Mouse (Mus musculus): ENCODE measurements at regions not wholly inside any gene's neighbourhood (a gene's known extent, or its start where the extent isn't known, plus 50 kb on each side); places are given as distances from the start of the nearest gene placed in this dataset.

DNA sequence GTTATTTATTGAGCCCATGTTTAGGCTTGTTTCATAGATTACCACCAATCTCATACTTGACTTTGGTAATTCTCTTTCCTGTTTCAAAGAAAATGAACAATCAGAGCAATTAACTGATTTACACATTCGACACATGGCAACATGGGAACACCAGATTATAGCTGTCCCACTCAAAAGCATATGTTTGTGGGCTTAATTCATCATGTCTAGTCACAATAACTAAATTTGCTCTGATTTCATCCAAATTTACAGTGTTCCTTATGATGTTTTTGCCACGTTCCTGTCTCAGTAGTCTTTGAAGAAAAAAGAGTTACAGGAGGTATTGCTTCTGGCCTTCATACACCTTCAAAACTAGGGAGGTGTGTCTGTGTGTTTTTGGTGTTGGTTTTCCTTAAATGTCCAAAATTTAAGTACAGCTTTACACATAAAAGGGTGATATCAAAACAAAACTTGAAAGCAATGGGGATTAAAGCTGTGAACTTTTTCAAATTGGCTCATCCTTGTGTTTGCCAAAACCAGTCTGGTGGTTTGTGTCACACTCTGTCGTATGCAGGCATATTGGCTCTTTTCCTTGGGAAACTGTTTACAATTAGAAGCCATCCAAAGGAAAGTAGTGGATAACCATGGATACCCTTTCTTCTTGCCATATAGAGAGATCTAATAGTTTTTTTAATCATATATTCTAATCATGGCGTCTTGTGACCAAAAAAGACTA, 291.3 kb downstream of the Etv1 start:
- no peak for ATAC-seq (replicated peaks; ENCODE audit: low FRiP score, low TSS enrichment, poor library complexity, severe bottlenecking)

DNA sequence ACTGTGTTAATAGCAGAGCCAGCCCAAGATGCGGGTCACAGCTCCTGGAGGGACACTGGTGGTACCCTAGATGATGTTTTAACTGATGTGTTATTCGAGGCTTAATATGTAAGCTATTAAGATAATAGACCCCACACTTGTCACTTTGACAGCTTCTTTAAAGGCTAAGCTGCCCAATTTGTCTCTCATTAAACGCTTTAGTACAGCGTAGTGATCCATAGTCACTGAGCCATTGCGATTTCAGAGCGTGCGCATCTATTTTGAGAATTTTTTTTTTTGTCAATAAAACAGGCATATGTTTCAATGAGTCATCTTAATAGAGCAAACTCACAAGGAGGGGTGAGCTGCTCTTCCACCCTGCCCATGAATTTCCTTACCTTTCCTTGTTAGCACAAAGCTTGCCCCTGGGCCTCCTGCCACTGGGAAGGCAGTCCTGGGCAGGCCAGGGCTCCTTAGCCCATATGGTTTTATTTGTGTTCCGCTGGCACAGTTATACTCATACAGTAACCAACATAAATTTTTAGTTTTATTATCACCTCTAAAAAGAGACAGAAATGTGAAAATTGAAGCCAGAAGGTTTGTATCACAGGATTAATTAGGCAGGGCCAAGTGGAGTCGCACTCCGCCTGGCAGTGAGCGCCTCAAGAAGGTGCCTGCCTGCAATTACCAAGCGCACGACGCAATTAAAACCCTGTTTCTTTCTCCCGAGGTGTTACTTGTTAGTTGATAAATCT, 294.3 kb downstream of the Etv1 start:
- no peak for ATAC-seq (replicated peaks; ENCODE audit: low FRiP score, low TSS enrichment, poor library complexity, severe bottlenecking)

- no peak for ATAC-seq (replicated peaks; ENCODE audit: low FRiP score, low TSS enrichment, poor library complexity, severe bottlenecking)
These were observed 307.1 kb downstream of the Etv1 start for GRCm38 (mm10) chr12:39086285-39086684.

- ATAC-seq (replicated peaks; ENCODE audit: low FRiP score, low TSS enrichment, poor library complexity, severe bottlenecking), result no peak
These were observed 315.6 kb downstream of the Etv1 start for GRCm38 (mm10) chr12:39094638-39095230.

DNA sequence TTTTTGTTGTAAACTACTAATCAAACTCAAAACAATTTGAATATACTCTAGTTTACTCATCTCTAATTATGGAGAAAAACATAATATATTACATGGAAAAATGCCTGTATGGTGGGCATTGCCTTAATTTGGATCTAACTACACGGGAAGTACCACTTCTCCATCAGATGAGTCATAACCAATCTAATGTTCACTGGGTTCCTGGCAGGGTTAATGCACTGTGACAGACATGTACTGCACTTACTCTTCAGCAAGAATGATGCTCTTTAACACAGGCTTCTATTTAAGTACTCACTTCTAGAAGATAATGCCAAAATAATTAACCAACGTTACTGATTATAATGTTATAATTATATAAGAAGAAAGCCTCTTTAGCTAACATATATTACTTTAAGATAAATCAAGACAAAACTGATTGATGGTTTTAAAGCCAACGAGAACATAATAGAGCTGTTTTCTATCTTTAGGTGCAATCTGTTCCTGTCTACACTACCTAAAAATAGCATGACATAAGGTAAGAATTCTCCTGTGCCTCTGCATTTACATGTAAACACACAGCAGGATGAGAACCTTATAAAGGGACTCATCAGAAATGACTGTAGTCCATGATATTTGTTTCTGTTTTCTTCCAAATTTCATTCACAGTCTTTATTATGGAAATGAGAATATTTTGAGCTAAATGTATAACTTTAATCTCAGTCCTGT, 344.4 kb downstream of the Etv1 start:
- no peak for ATAC-seq (replicated peaks; ENCODE audit: low FRiP score, low TSS enrichment, poor library complexity, severe bottlenecking)

GRCm38 (mm10) chr12:39154689-39155088, 375.5 kb downstream of the Etv1 start:
- ATAC-seq (replicated peaks; ENCODE audit: low FRiP score, low TSS enrichment, poor library complexity, severe bottlenecking), result no peak

DNA sequence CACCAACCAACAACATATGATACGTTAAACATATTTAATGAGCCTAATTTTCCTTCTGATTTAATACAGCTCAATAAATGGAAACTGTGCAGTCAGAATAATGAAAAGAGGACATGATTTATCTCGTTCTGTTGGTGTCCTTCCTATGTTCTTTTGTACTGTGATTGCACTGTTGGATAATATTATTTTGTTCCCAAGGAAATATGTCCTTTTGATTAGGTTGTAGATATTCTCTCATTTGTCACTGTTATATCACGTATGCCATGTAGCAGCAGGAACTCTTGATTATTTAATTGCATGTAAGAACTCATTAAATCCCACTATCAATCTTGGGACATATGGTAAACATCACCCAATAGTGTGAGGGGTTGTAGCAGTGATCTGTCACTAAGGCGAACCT, 397.8 kb downstream of the Etv1 start:
- ATAC-seq (replicated peaks; ENCODE audit: low FRiP score, low TSS enrichment, poor library complexity, severe bottlenecking), result no peak

- ATAC-seq (replicated peaks; ENCODE audit: low FRiP score, low TSS enrichment, poor library complexity, severe bottlenecking), result no peak
These were observed 444.9 kb downstream of the Etv1 start for GRCm38 (mm10) chr12:39224073-39224472.

DNA sequence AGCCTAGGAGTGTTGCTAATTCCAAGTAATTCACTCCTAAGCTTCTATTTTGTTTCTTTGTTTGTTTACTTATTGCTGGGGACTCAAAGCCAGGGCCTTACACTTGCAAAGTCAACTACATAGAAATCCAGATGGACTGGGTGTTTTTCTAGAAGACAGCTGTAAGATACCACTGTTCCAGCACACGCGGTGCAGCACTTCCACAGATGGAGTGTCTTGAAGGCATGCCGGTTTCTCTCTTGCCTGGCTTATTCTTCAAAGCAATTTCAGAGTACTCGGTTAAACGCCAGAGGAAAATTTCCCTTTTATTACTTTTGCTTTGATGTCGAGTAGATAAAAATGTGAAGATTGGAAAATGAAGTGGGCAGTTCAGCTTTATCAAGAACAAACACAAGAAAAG, 477.4 kb downstream of the Etv1 start:
- ATAC-seq (replicated peaks; ENCODE audit: low FRiP score, low TSS enrichment, poor library complexity, severe bottlenecking), result no peak

- ATAC-seq (replicated peaks; ENCODE audit: low FRiP score, low TSS enrichment, poor library complexity, severe bottlenecking), result no peak
These were observed 478.4 kb downstream of the Etv1 start for GRCm38 (mm10) chr12:39257571-39257970.

GRCm38 (mm10) chr12:39289676-39290075, 510.5 kb downstream of the Etv1 start:
- ATAC-seq (replicated peaks; ENCODE audit: low FRiP score, low TSS enrichment, poor library complexity, severe bottlenecking), result no peak

- ATAC-seq (replicated peaks; ENCODE audit: low FRiP score, low TSS enrichment, poor library complexity, severe bottlenecking), result no peak
These were observed 522.4 kb downstream of the Etv1 start for GRCm38 (mm10) chr12:39301351-39302212.

- ATAC-seq (replicated peaks; ENCODE audit: low FRiP score, low TSS enrichment, poor library complexity, severe bottlenecking), result no peak
These were observed 523.0 kb downstream of the Etv1 start for GRCm38 (mm10) chr12:39302213-39302591.

DNA sequence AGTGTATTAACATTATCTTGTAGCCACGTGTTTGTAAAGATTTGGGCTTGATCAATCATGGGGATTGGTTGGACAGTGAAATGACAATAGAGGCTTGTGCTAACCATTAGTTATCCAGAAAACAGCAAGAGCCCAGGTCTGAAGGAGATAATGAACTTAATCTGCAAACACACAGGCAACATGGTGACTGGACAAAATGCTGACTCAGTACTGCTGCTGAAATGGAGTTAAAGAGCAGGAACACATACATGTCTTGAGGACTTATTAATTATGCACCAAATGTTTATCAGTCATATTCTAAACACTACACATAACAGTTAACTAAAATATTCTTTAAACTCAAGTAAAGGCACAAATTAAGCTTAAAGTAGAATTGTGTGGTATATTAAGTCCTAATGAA, 528.6 kb downstream of the Etv1 start:
- ATAC-seq (replicated peaks; ENCODE audit: low FRiP score, low TSS enrichment, poor library complexity, severe bottlenecking), result no peak

- no peak for ATAC-seq (replicated peaks; ENCODE audit: low FRiP score, low TSS enrichment, poor library complexity, severe bottlenecking)
These were observed 530.7 kb downstream of the Etv1 start for GRCm38 (mm10) chr12:39309905-39310304.

GRCm38 (mm10) chr12:39317229-39317628, 538.0 kb downstream of the Etv1 start:
- no peak for ATAC-seq (replicated peaks; ENCODE audit: low FRiP score, low TSS enrichment, poor library complexity, severe bottlenecking)

DNA sequence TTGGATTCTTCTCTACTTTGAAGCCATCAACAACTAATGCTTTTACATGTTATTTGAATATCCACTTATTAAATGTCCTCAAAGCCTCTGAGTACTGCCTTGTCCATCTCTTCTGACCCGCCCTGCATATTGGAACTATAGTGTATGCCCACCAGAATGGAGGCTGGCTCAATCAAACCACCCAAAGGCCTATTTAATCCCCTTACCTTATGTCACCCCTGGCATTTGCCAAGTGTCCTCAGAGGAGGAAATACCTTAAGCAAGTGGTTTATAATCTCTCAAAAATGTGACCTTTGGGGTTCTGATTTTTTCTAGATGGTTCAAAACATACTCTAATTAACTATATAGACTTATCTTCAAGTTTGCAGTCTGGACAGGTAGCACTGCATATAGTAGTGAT, 542.3 kb downstream of the Etv1 start:
- no peak for ATAC-seq (replicated peaks; ENCODE audit: low FRiP score, low TSS enrichment, poor library complexity, severe bottlenecking)

- ATAC-seq (replicated peaks; ENCODE audit: low FRiP score, low TSS enrichment, poor library complexity, severe bottlenecking), result no peak
These were observed 547.0 kb downstream of the Etv1 start for GRCm38 (mm10) chr12:39326157-39326556.

- ATAC-seq (replicated peaks; ENCODE audit: low FRiP score, low TSS enrichment, poor library complexity, severe bottlenecking), result no peak
These were observed 547.6 kb downstream of the Etv1 start for GRCm38 (mm10) chr12:39326668-39327299.
